Mouse (Mus musculus): ENCODE data around the gene Cdan1.
"Not testable (repeated sequence)": the region's sequence is repeated elsewhere in the genome, so short reads cannot be mapped to it uniquely, and the experiment has no call there.

The Cdan1 gene

DNA sequence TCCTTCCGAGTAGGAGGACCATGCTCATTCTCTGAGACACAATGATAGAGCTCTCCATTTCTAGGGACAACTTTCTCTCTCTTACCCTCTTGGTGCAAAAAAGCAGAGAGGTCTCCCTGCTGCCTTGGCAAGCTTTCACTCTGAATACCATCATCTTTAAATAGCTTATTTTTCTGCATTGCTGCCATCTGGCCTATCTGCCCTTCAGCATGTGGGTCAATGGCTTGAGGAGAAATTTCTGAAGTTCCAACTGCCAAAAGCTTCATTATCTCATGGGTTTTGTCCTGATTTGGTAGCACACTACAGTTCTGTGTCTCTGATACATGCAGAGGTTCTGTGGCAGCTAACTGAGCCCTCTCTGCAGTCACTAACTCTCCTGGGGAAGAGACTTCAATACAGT, 104.4 kb downstream of the Cdan1 start:
- DNase-seq (ENCODE audit: low read depth, low spot score), result no peak

DNA sequence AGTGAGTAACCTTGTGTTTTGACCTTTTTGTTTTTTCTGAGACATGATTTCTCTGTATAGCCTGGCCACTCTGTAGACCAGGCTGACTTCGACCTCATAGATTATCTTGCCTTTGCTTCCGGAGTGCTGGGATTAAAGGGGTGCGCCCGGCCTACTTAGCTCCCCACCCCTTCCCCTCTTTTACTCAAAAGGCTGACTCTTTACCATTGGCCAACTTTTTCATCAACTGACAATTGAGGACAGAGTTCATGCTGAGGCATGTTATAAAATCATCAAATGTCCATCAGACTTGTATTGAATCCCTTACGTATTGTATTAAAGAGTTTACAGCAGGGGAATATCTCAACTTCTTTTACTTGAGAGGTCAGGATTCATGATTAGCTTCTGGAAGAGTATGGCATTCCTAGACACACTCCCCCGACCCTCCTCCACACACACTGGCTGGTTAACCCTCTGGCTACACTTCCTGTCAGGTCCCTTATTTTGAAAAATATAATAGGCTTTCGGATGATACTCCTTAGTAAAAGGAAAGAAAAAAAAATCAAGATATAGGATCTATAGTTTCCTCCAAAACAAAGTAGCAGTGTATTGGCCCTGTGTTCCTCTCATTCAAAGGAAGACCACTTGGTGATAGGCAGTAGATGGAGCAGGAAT, 117.9 kb downstream of the Cdan1 start:
- DNase-seq (ENCODE audit: low read depth, low spot score), result no peak

DNA sequence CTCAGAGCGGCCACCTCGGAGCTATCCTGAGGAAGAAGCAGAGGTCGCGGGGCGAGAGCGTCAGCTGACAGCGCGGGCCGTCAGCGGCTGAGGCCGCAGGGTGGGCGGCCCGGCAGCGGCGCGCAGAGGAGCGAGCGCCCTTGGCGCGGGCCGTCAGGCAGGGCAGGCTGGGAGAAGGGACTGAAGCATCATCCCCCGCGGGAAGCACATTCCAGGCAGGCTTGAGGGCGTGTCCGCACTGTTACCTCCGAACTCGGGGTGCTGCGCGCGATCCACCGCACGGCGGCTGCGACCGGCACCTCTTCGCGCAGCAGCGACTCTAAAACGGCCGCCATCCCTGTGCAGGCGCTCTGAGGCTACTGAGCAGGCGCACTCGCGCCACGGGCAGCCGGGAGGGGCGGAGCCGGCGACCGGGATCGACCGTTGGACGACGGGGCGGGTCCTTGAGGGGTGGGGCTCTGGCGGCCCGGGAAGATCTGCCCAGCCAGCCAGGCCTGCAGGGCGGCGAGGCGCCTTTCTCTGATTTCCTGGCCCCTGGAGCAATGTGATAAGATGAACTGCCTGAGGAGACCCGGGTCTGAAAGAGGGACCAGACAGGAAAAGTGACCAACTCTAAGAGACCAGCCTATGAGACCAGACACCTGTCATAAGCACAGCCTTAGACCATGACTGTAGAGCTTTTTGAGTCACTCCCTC, 118.6 kb downstream of the Cdan1 start:
- DNase-seq (ENCODE audit: low read depth, low spot score), result peak; percentile 91

DNA sequence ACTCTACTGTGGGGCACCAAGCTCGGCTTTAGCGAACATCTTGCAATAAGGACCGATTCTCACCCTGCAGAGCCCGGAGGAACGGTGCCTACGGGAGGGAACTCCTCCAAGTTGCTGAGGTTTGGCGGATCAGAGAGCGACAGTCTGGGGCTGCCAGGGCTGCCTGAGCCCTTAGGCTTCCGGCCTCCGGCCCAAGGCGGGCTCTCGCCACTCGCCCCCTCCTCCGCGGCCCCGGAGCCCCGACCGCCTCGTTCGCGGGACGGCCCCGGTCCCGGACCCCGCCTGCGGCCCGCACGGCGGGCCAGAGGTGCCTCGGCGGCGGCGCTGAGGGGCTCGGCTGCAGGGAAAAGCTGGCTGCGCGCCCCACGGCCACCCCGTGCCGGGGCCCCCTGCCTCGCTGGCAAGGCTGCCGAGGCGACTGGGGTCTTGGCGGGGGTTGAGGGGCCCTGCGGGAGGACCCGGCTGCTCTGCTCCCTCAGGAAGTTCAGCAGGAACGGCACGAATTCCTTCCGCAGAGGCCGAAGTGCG, 119.2 kb downstream of the Cdan1 start:
- DNase-seq (ENCODE audit: low read depth, low spot score), result no peak

DNA sequence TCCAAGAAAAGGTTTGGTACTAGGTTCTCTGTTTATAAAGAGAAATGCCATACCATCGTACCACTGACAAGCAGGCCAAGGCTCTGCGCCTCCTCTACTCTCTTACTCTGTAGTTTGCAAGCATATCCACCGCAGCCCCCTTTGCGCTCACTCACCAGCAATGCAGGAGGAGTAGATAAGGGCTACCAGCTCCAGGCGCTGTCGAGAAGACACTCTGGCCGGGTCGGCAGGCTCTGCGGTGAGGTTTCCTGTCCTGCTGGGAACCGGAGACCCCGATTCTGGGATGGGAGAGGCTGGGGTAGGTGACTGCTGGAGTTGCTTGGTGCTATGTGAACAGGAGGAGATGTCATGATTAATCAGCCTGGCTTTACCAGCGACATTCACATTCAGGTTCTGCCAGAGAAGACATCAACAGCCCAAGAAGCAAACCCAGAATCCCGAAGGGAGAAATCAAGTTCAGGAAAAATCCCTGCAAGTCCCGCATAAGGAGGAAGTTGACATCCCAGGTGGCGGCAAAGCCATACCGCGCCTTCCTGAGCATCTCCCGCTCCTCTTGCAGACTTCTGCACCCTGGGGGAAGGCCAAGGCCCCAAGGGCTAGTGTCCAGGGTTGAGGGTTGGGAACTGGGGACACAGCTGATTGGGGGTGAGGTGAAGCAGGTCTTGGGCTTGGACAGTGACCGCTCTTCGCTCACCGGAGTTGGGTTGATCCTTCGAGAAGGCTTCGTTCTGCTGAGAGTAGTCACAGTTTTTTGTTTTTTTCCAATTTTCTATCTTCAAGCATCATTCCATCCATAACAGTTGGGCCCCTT, 119.9 kb downstream of the Cdan1 start:
- DNase-seq (ENCODE audit: low read depth, low spot score), result peak; percentile 17

DNA sequence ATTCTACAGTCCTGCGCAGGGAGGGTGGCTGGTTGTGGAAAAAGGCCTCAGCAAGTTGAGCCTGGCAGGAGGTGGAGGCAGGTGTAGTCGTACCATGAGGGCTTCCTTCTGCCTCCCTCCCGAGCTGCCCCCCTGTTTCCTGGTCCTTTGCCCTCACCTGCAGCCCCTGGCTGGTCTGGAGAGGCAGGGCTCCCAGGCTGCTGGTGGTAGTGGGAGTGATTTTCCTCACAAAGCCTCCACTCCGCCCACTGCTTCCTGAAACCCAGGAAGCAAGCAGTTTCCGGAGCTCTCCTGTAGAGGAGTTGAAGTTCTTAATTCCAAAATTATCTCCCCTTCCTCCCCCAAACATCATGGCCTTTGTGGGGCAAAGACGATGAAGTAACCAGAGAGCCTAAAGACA, 125.8 kb downstream of the Cdan1 start:
- no peak for DNase-seq (ENCODE audit: low read depth, low spot score)

DNA sequence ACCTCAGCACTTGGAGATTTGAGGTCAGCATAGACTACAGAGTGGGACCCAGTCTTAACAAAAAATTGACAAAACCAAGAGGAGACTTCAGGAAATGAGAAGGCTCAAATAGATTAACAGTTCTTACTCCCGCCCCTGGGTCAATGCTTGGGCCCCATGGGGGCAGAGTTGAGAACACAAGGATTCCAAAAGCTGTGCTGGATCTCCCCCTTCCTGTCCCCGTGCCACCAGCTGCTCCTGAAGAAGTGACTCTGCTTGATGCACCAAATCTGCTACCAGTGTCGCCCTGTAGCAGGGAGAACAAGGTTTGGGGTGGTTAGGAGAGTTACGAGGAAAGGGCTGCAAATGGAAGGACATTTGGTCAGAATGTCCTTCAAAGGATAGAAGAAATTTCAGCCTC, 126.3 kb downstream of the Cdan1 start:
- DNase-seq (ENCODE audit: low read depth, low spot score), result no peak

DNA sequence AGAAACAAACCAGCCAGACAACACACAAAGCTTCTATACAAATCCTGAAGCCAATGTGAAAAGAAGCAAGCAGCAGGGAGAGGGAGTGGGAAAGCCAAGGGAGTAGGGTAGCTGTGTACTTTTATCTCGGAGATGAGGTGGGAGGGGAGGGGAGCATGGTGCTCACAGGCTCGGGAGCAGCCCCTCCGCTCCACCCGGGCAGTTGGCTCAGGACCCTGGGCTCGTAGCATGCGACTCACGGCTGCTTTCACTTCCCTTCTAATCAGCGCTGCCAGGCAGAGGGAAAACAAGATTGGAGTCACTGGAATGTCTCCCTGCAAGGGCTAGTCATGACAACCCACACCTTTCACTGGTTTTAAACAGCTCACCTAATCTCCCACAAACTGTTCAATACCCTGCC, 127.4 kb downstream of the Cdan1 start:
- no peak for DNase-seq (ENCODE audit: low read depth, low spot score)

DNA sequence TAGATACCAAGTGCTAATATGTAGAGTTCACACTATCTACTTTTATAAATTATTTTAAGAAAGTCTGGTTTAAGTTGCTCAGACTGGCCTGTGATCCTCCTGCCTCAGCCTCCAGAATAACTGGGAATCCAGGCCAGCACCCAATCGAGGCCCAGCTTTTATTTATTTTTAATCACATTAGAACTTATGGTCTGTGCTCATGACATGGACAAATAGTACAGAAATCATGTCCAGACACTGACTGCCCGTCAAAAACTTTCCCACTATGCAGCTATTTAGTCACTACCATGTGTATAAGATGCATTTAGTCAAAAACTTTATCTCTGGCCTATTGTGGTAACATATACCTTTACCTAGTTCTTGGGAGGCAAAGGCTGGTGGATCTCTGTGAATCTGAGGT, 128.0 kb downstream of the Cdan1 start:
- DNase-seq (ENCODE audit: low read depth, low spot score), result no peak

DNA sequence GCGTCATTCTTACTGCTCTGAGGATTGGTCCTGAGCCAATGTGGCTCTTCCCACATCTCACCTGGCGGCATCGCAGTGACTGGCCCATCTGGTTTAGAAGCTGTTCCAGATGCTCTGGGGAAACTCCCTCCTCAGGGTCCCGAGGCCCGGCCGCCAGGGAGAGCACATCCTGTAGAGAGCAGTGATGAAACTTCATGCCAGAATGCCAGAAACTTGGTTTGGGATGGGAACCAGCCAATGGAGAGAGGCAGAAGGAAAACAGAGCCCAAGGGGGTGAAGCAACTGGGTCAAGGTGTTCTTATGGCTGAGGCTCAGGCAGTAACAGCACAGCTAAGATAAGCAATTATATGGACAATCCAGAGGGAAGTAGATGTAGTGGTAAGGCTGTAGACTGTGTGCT, 129.1 kb downstream of the Cdan1 start:
- DNase-seq (ENCODE audit: low read depth, low spot score), result no peak

DNA sequence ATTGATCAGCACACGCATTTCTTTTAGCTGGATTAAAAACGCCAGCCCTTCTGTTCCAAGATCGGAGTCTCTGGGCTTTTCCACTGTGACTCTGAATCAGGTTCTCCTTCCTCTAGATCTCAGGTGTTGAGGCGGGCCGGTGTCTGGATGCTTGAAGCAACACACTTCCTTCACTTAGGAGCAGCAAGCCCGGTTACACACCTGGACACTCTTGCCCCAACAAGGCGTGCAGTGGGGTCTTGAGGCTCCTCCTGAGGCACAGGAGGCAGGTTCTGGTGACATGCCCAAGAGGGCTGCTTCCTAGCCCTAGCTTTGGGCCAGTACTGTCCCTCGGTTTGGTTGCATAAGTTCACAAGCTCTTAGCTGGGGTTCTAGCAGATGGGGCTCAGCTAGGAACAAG, 131.4 kb downstream of the Cdan1 start:
- DNase-seq (ENCODE audit: low read depth, low spot score), result no peak

DNA sequence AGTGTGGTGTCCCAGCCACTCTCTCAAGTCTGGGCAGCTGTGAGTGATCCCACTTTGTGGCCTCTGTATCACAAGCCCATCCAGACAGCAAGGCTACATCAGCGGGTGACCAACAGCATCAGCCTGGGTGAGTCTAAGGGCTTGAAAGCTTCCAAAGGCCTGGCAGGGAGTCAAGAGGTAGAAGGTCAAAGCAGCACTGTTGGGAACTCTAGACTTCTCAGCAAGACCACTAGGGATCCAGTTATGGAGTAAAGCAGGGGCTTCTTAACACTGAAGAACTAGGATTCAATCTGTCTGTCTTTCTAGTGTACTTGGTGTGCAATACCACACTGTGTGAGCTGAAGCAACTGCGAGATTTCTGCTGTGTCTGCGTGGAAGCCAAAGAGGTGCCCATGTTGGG, 136.5 kb downstream of the Cdan1 start:
- no peak for DNase-seq (ENCODE audit: low read depth, low spot score)

DNA sequence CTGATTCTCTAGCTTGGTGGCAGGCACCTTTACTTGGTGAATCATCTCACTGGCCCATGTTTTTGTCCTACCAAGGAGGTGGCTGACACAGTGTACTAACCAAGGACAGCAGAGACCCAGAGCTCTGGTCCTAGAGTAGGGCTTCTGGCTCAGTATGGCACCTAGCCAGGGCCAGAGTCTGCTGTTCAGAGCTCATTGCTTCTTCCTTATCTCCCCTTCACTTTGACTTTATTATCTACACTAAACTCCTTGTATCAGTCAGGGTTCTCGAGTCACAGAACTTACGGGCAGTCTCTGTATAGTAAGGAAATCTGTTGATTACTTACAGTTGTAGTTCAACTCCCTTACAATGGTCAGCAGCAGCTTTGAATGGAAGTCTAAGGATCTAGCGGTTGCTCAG, 139.0 kb downstream of the Cdan1 start:
- no peak for DNase-seq (ENCODE audit: low read depth, low spot score)

DNA sequence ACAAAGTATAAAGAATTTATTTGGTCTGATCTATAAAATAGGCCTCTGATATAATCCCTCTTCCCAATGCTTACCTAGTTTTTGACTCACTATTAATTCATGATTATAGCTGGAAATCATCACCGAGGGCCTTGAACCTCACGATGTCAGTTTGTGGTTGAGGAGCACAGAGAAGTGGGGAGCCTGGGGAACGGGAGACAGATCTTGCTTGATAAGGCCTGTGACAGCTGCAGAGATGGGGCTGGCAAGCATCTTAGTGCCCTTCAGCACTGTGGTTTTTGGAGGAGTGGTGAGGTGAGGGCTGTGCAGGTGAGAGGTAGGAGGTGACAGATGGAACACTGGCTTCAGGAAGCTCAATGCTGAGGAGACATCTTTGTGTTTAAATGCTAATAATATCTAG, 139.8 kb downstream of the Cdan1 start:
- DNase-seq (ENCODE audit: low read depth, low spot score), result no peak

DNA sequence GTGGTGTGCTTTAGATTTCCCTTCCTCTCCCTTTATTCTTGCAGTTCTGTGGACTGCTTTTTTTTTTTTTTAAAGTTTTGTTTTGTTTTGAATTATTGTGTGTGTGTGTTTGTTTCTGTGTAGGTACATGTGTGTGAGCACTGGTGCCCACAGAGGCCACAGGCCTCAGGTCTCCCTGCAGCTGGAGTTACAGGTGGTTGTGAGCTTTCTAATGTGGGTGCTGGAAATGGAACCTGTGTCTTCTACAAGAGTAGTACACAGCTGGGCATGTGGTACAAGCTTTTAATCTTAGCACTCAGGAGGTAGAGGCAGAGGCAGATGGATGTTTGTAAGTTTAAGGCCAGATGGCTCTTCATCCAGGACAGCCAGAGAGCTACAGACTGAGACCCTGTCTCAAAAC, 142.9 kb downstream of the Cdan1 start:
- no peak for DNase-seq (ENCODE audit: low read depth, low spot score)

DNA sequence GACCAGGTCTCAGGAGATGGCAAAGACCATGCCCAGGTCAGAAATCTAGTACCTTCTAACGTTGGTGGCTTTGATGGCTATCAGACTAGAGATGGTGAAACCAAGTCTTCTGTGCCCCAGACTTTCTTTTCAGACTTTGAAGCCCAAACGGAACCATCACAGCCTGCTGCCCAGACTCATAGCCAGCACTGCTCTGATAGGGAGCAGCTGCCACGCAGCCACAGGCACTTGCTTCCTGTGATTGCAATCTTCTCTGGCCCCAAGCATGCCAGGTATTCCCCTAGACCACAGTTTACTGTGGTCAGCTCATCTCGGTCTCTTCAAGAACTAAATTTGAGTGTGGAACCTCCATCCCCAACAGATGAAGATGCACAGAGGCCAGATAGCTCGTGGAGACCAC, 147.3 kb downstream of the Cdan1 start:
- no peak for DNase-seq (ENCODE audit: low read depth, low spot score)

DNA sequence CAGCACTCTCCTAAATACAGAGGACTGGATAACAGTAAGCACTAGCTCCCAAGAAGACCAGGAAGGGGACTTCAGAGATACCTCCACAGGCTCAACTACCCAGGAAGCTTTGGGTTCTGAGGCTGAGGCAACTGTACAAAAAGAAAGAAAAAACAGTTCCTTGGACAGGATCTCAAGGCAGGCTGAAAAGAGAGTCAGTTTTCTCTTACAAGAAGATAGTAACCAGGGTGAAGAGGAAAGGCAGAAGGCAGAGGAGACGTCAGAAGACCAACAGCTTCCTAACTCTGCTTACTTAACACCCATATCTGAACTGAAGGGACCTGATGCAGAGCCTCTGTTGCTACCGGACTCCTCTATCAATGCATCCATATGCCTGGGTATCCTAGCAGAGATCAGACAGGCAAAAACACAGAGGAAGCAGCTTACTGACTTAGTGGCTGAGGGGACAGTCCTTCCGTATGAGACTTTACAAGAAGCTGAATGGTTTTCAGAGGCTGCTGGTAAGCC, 149.5 kb downstream of the Cdan1 start:
- DNase-seq (ENCODE audit: low read depth, low spot score), result no peak

DNA sequence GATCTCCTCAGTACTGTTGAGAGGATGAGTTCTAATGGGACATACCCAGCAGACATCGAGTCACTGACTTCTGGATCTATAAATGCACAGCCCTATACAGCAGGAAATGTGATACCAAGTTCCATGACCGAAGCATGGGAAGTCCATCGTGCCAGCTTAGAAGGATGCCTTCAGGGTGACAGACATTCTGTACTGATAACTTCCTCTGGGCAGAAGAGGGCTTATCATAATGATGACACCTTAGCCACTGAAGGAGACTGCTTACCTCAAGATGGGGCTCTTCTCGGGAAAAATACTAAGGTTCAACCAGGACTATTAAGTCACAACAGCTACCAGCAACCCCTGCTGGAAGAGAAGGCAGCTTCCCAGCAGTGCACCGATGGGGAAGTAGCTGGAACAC, 152.2 kb downstream of the Cdan1 start:
- DNase-seq (ENCODE audit: low read depth, low spot score), result no peak

DNA sequence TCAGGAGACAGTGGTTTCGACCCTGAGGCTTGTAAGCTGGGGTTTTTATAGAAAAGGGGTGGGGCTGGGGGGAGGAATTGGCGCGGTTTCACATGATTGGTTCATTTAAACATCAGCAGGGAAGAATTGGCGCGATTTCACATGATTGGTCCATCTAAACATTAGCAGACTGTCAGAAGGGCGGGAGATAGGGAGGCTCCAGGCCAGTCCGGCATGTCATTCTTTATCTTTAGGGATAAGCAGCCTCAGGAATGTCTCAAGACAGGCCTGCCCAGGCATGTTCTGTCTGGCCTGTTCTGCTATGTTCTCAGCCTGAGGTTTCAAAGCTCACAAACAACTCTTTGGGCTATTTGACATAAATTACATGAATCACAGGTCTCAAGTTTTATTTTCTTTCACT, 168.8 kb downstream of the Cdan1 start:
- not testable (repeated sequence) for DNase-seq (ENCODE audit: low read depth, low spot score)

DNA sequence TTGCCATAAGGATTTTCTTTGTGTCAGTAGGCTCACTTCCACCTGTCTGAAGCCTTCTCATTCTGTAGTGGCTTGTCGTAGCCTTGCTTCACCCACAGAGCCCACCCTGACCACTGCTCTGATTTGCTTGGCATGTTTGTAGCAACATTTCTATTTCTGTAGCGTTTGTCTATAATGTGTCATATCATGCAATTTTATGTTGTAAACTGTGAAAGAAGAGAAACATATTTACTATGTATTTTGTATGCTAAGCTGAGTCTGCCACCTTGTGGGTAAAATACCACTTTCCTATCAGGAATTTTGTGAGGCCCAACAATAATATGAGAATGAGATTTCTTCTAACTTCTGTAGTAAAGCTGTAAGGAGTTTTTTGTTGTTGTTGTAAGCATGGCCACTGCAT, 179.7 kb downstream of the Cdan1 start:
- no peak for DNase-seq (ENCODE audit: low read depth, low spot score)

DNA sequence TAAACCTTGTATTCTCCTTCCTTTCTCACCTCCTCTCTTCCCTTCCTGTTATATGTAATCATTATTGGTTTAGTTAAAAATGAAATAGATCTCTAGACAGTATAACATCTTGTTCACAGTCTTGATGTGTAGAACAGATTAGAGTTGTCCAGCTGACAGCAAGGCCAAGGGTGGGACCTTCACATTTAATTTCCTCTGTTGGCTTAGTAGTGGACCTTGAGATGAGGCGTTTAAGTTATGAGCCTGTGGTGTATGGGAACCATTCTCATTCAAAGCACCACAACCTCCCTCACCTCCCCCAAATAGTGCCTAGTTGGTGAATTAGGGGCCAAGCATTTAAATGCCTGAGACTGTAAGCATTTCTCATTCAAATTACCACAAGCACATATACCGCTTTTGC, 182.5 kb downstream of the Cdan1 start:
- DNase-seq (ENCODE audit: low read depth, low spot score), result no peak
